Mouse (Mus musculus): ENCODE results near the gene Zbtb17. TPM values are rescaled to one million over a fixed set of nuclear protein-coding genes. Genes with fewer than 3 reads are reported as not detected.

Zbtb17 gene
- total and polyA plus RNA-seq, 3 experiments, result 36.4 to 63.2 TPM; not detected in 1

DNA sequence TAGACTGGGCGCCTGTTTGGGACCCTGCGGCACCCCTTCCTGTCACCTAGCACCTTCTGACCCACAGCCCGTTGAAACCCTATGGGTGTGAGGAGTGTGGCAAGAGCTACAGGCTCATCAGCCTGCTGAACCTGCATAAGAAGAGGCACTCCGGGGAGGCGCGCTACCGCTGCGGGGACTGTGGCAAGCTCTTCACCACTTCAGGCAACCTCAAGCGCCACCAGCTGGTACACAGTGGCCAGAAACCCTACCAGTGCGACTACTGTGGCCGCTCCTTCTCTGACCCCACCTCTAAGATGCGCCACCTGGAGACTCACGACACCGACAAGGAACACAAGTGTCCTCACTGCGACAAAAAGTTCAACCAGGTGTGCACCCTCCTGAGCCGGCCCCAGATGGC lies 20.3 kb downstream of the Zbtb17 start:
- DNase-seq (ENCODE audit: low read depth, low spot score), result no peak
- no peak overlapping the region for H3K27ac ChIP-seq (ENCODE audit: control insufficient read depth, low read depth, low read length)
- no peaks in the 10 kb centered on the region for H3K79me2 ChIP-seq (ENCODE audit: control insufficient read depth, insufficient read depth, low read length, poor library complexity)
- H3K9ac ChIP-seq (ENCODE audit: control insufficient read depth, low read depth, low read length, poor library complexity, severe bottlenecking), result no peak overlapping the region
- H3K4me3 ChIP-seq (ENCODE audit: control insufficient read depth in 1 of 2, insufficient read depth in 1 of 2, low read depth in 2 of 2, low read length in 2 of 2), result no peak overlapping the region
- no peaks in the 10 kb centered on the region for H3K4me1 ChIP-seq (ENCODE audit: control insufficient read depth in 1 of 2, insufficient read depth in 2 of 2, low read length in 2 of 2)
- H3K36me3 ChIP-seq (ENCODE audit: control insufficient read depth in 1 of 2, insufficient read depth in 2 of 2, low read length in 2 of 2), result peaks cover 0 to 4% of the 10 kb centered on the region in 2 experiments; a peak in 1 of 4 replicates
- no peaks in the 10 kb centered on the region for H3K9me3 ChIP-seq (replicated peaks; ENCODE audit: insufficient read depth, low read length)
- H3K27me3 ChIP-seq (ENCODE audit: control insufficient read depth in 1 of 2, insufficient read depth in 2 of 2, low read length in 2 of 2), result no peaks in the 10 kb centered on the region
- TF ChIP-seq USF2 (IDR thresholded peaks at IDR 0.05; ENCODE audit: borderline replicate concordance in 1 of 2, insufficient read depth in 1 of 2, low read depth in 1 of 2, low read length in 2 of 2) (no peak), ELF1 (IDR thresholded peaks at IDR 0.05; ENCODE audit: low read depth, low read length) (no peak), E2F4 (IDR thresholded peaks at IDR 0.05; ENCODE audit: borderline replicate concordance, low read depth, low read length) (no peak), ZKSCAN1 (IDR thresholded peaks at IDR 0.05; ENCODE audit: low read depth, low read length) (no peak), GATA1 (IDR thresholded peaks at IDR 0.05; ENCODE audit: low read depth, low read length) (no peak), MXI1 (IDR thresholded peaks at IDR 0.05; ENCODE audit: low read depth, low read length) (no peak), RAD21 (IDR thresholded peaks at IDR 0.05; ENCODE audit: low read depth, low read length) (no peak), JUND (IDR thresholded peaks at IDR 0.05; ENCODE audit: low read depth, low read length) (no peak), ZNF384 (IDR thresholded peaks at IDR 0.05; ENCODE audit: low read depth, low read length) (no peak)

DNA sequence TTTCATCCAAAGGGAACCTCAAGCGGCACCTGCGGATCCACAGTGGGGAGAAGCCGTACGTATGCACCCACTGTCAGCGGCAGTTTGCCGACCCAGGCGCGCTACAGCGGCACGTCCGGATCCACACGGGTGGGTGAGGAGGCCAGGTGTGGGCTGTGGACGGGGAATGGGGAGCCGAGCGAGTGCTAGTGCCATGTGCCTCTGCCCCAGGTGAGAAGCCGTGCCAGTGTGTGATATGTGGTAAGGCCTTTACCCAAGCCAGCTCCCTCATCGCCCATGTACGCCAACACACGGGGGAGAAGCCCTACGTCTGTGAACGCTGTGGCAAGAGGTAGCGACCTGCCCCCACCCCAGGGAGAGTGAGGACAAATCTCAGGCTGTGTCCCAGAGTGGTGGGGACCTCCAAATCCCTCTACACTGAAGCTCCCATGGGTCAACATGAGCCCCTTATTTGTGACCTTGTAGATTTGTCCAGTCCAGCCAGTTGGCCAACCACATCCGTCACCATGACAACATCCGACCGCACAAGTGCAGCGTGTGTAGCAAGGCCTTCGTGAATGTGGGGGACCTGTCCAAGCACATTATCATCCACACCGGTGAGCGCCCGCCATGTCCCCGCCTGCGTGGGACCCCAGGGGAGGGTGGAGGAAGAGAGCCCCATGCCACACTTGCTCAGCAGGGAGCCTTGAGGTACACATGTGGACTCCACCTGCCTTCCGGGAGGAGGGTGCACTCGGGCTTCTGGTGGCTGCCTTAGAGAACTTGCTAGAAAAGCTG lies 21.2 kb downstream of the Zbtb17 start:
- Histone ChIP-seq H3K9ac (ENCODE audit: control insufficient read depth, low read depth, low read length, poor library complexity, severe bottlenecking) (no peak overlapping the region), H3K4me1 (ENCODE audit: control insufficient read depth in 1 of 2, insufficient read depth in 2 of 2, low read length in 2 of 2) (no peaks in the 10 kb centered on the region), H3K27ac (ENCODE audit: control insufficient read depth, low read depth, low read length) (no peak overlapping the region), H3K4me3 (ENCODE audit: control insufficient read depth in 1 of 2, insufficient read depth in 1 of 2, low read depth in 2 of 2, low read length in 2 of 2) (no peak overlapping the region), H3K9me3 (replicated peaks; ENCODE audit: insufficient read depth, low read length) (no peaks in the 10 kb centered on the region), H3K79me2 (ENCODE audit: control insufficient read depth, insufficient read depth, low read length, poor library complexity) (no peaks in the 10 kb centered on the region), H3K27me3 (ENCODE audit: control insufficient read depth in 1 of 2, insufficient read depth in 2 of 2, low read length in 2 of 2) (no peaks in the 10 kb centered on the region), H3K36me3 (ENCODE audit: control insufficient read depth in 1 of 2, insufficient read depth in 2 of 2, low read length in 2 of 2) (peaks cover 0 to 4% of the 10 kb centered on the region in 2 experiments; a peak in 1 of 4 replicates)
- DNase-seq (ENCODE audit: low read depth, low spot score), result no peak
- no peak for TF ChIP-seq GABPA (IDR thresholded peaks at IDR 0.05; ENCODE audit: low read depth, low read length)
- no peak for TF ChIP-seq TBP (IDR thresholded peaks at IDR 0.05; ENCODE audit: low read depth, low read length)
- TF ChIP-seq EP300 (IDR thresholded peaks at IDR 0.05; ENCODE audit: low read depth in 1 of 2, low read length in 2 of 2), result no peak
- no peak for TF ChIP-seq USF1 (IDR thresholded peaks at IDR 0.05; ENCODE audit: low read depth, low read length)
- no peak for TF ChIP-seq CHD2 (IDR thresholded peaks at IDR 0.05; ENCODE audit: low read length)
- no peak for TF ChIP-seq ZC3H11A (IDR thresholded peaks at IDR 0.05; ENCODE audit: low read depth, low read length)
- no peak for TF ChIP-seq ZKSCAN1 (IDR thresholded peaks at IDR 0.05; ENCODE audit: low read depth, low read length)
- TF ChIP-seq TAL1 (IDR thresholded peaks at IDR 0.05; ENCODE audit: low read length), result no peak
- TF ChIP-seq UBTF (IDR thresholded peaks at IDR 0.05; ENCODE audit: borderline replicate concordance, insufficient read depth, low read depth, low read length), result no peak
- no peak for TF ChIP-seq SIN3A (IDR thresholded peaks at IDR 0.05; ENCODE audit: low read length)
- TF ChIP-seq MXI1 (IDR thresholded peaks at IDR 0.05; ENCODE audit: low read depth, low read length), result no peak
- no peak for TF ChIP-seq POLR2AphosphoS2 (IDR thresholded peaks at IDR 0.05; ENCODE audit: low read length)
- TF ChIP-seq MYB (IDR thresholded peaks at IDR 0.05; ENCODE audit: low read depth, low read length), result no peak

Measured in MEL (cell line).